Mouse (Mus musculus): ENCODE results near the gene Skap1.

Gene Skap1

DNA sequence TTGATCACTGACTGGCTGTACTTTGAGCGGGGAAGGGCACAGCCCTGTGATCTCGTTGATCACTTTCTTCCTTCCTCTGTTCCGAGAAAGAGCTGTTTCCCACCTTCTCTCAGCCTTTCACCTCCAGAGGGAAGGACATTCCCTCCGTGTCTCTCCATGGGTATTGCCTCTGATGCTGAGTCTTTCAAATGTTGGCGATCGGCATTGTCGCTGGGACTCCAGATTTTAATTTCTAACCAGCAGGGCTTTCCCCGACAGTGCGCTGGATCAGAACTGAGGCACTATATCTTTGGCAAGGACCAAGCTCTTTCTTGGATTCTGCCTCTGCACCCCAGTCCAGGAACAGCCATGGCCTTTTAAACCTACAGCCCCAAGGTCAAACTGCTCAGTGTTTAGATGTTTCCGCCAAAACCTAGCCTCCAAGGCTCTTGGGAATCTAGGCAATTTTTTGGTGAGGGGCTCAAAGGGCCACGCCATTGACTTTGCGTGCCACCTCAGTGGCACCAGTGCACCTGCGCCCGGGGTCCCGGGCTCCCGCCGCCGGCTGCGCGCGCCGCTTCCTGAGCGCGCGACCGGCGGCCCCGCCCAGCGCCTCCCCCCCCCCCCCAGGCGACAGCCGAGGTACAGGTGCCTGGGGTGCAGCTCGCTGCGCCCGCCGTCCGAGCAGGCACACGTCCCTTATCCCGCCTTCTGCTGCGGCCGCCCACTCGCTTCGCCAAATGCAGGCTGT lies at the start of gene Skap1:
Skap1 (plus strand) TSS at position 608 of the 730 bp plus-strand sequence.
- DNase-seq = peak; percentile 27

GRCm38 (mm10) chr11:96421074-96421473 lies 43.3 kb upstream of the Skap1 start:
- no peak for DNase-seq

GRCm38 (mm10) chr11:96421517-96422265 lies 42.7 kb upstream of the Skap1 start:
- no peak for DNase-seq

DNA sequence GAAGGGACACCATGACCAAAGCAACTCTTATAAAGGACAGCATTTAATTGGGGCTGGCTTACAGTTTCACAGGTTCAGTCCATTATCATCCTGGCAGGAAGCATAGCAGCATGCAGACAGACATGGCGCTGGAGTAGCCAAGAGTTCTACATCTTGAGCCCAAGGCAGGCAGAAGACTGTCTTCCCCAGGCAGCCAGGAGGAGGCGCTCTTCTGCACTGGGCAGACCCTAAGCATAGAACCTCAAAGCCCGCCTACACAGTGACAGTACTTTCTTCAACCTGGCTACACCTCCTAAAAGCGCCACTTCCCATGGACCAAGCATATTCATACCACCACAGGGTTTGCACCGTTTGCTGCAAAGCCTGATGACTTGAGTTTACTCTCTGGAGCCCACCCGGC lies 39.2 kb upstream of the Skap1 start:
- DNase-seq = no peak

DNA sequence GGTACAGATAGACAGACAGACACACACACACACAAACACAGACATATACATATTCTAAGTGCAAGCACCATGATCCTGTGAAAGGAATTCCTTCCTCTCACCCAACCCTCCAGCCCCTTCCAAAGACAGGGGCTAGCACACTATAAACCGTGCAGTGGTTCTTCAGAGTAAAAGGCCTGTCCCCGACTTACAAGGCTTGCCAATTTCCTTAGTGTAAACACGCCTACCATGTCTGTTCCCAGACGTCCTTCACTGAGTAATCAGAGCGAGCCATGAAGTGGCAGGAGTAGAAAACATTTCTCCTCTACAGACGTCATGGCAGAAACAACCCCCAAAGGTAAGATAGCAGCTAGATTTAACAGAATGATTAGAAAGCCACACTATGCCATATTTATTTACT lies 38.2 kb upstream of the Skap1 start:
- DNase-seq = no peak

- DNase-seq = no peak
These were observed 37.6 kb upstream of the Skap1 start for GRCm38 (mm10) chr11:96426805-96427204.

- peak; percentile 44 for DNase-seq
These were observed 35.3 kb upstream of the Skap1 start for GRCm38 (mm10) chr11:96429062-96429461.

DNA sequence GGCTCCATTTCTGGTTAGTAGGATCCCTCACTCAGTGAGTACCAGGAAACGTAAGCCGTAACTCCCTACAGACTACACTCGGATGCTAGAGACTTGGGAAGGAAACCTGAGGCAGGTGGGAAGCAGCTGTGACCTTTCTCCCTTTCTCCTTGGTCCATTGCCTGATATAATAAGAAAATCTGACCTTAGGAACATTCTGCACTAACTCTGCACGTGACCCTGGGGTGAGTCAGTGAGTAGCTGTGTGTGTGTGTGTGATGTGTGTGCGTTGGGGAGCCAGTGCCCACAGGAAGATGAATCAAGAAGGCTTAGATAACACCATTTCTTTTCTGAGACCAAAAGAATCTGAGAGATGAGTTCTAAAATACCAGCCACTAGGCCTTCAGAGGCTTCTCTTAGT lies 34.5 kb upstream of the Skap1 start:
- no peak for DNase-seq

DNA sequence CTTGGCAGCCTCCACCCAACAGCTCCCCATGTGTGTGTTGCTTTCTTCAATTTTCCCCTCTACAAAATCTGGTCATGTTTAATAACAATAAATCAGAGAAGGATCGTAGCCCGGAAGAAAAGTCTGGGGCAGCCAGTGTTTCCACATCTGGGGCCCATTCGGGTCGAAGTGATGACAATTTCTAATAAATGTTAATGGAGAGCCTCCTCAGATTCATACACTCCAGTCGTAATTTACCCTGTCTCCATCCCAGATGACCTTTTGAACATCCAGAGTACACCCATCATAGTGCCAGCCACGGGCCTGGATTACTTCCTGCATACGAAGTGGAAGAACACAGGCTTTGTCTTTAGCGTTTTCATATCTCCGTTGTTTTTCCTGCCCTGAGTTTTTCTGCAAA lies 32.5 kb upstream of the Skap1 start:
- no peak for DNase-seq

DNA sequence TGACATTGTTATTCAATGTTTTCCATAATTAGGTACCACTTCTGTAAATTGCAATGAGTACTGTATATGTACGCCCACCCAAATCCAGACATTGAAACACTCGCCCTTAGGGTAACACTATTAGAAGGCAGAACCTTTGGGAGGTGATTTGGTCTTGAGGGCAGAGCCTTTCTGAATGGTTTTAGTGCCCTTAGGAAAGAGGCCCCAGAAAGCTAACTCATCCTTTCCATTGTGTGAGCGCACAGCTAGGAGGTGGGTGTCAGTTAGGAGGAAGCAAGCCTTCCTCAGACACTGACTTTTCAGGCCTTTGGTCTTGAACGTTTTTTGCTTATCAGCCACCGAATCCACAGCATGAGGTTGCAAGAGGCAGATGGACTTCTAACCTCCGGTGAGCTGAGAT lies 29.5 kb upstream of the Skap1 start:
- no peak for DNase-seq

DNA sequence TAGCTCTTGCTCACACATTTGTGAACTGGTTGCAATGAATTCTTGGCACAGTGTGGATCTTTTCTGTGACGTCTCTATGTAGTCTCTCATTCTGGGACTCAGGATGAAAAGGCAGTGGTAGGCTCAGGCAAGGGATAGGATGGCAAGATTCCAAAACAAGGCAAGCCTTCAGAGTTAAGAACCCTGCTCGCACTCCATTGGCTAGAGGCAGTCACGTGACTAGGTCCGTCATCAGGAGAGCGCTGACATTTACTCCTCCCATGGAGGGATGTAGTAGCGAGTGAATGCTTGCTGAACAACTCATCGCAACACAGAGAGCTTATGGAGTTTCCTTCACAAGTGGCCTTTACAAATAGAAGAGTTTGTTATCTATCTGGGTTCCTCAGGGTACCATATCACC lies 27.9 kb upstream of the Skap1 start:
- no peak for DNase-seq

DNA sequence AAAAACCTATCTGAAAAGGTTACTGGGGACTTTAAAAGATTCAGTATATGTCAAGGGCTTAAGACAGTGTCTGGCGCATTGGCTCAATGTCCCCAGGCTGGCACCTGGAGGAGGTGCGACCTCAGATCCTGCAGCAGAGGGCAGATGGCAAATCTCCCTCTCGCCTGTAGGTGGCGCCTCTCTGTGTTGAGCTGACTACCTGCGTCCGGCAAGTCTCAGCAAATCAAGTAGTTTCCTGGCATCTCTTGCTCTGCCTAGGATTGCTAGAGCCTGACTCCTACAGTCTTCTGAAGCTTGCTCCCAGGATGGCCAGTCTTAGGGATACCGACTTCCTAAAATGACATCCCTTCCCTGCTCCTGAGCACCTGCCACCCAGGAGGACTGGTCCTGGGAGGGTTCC lies 25.6 kb upstream of the Skap1 start:
- peak; percentile 83 for DNase-seq

DNA sequence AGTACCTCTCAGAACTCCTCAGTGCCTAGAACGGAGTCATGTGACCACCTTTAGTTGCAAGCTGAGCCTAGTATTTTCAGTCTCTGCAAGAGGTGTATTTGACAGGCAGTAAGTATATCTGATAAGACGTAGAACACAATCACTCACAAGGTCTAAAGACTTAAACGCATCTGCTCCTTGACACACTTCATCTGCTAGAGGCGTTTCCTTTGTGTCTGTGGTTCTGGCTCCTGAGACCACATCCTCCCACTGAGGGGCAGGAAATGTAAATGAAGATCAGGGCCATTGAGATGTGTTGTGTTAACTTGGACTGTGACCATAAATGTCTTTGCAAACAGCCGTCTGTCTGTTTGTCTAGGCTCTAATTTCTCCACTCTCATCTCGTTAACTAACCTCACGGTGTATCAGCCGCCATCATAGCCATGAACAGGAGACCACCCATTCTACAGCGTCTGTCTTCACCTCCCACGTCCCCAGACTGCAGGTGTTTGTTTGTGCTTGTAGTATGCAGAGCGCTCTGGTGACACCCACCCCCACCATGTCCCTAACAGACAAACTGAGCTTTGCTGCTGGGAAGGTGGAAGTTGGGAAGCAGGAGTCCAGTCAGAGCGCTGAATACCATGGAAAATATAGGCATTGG lies 22.7 kb upstream of the Skap1 start:
- DNase-seq = no peak

DNA sequence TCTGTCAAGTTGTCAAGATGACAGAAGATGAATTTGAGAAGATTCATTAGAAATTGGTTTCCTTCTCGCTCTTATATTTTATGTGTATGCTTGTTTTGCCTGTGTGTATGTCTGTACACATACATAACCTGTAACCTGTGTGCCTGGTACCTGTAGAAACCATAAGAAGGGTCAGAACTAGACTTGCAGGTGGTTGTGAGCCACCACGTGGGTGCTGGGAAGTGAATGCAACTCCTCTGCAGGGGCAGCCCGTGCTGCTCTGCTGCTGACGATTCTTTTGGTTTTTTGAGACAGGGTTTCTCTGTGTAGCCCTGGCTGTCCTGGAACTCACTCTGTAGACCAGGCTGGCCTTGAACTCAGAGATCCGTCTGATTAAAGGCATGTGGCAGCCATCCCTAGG lies 21.9 kb upstream of the Skap1 start:
- no peak for DNase-seq

DNA sequence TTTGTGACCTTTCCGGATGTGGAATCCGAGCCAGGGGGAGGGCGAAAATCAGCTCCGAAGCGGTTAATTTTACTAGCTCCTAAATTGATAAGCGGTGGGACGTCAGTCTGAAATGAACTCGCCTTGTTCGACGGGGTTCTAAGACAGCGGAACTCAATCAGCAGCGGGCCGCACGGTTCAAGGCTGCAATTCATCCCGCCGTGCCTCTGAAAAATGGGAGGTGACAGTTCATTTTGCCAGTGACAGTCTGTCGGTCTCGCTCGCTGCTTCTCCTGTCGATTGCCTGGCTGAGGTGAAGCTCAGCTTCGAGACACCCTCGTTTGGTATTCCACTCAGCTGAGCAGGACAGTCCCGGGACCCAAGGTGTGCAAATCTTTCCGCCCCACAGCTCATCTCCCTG lies 16.5 kb upstream of the Skap1 start:
- no peak for DNase-seq

GRCm38 (mm10) chr11:96455111-96455510 lies 9.3 kb upstream of the Skap1 start:
- DNase-seq = no peak

- DNase-seq = no peak
These were observed 8.6 kb upstream of the Skap1 start for GRCm38 (mm10) chr11:96455699-96456326.

- no peak for DNase-seq
These were observed 7.7 kb upstream of the Skap1 start for GRCm38 (mm10) chr11:96456508-96457305.

DNA sequence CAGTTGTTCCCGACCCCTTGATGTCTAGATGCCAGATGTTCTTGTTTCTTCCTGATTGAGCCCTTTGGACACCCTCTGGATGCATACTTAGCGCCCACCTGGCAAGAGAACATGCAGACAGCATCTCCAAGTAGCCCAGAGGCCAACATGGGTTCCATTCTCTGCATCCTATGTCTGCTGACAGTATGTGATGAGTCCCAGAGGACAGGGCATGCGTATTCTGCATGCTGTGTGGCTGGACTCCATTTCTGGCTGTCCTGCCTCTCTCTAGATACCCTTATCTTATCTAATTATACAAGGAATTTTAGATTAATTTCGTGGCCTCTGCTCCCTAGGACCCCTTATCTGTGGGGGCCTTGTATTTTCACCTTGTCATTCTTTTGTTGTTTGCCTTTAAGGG lies 2.6 kb upstream of the Skap1 start:
- no peak for DNase-seq

DNA sequence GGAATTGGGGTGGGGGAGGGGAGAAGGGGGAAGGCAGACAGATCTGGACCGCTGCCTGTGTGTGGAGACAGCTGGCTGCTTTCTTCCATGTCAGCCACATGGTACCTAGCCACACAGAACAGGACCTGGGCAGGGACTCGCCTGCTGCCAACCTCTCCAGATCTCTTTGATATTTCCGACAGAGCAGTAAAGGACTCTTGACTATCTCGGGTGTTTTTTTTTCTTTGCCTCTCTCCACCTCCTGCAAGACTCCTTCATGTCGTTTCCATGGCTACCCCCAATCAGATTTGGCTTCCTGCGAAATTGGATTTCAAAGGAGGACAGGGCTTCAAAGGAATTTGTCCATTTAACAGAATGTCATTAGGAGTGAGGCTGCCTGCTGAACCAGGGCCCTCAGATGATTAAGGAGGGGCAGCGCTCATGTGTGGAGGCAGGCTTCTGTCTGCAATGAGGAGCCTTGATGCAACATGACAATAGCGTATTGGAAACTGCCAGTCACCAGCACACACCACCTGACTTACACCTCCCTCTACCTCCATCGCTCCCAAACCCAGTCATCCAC lies 2.1 kb upstream of the Skap1 start:
- no peak for DNase-seq

GRCm38 (mm10) chr11:96464716-96465060 lies 295 bp downstream of the Skap1 start:
- DNase-seq = no peak

DNA sequence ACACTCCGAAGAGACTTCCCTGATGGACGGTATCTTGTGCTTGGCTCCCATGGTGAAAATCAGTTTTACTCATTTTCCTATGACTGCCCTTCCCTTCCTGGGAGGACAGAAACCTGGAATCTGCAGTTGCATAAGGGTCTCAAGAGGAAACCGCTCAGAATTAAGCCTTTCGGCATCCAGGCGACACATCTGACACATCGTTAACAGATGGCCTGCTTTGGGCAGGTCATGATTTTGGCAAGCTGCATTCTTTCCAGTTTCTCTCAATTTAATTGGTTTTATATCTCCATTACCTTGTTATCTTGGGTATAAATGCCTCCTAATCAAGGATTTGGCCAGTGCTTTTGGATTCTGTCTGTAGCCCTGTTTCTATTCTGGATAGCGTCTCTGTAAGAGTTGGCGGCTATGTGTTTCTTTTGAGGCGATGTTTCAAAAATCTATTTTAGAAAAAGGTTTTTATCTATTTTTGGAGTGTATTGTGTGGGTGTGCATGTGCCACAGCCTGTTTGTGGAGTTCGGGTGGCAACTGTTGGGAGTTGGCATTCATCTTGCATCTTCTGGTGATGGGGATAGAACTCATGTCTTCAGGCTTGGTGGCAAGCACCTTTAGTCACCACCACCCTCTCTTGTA lies 1.1 kb downstream of the Skap1 start:
- DNase-seq = no peak
